Mouse (Mus musculus) spleen, adult 10 weeks (tissue): ENCODE results near the gene Rhox4e. TPM values are rescaled to one million over a fixed set of nuclear protein-coding genes. Genes with fewer than 3 reads are reported as not detected.

Experiments used
- polyA plus RNA-seq: library from polyadenylated mRNA; stranded (reverse); fragments of 350-450 nt; fragmentation: Illumina TruSeq; extraction: RNeasy Lipid Tissue Mini Kit (QIAGEN cat#74804); gene quantifications from one replicate; pipeline ENCODE4 v1.2.3, GENCODE M21; 2015; ENCODE audit warnings: low replicate concordance; ENCODE audit not compliant: insufficient read depth

The Rhox4e gene
- not detected for polyA plus RNA-seq

DNA sequence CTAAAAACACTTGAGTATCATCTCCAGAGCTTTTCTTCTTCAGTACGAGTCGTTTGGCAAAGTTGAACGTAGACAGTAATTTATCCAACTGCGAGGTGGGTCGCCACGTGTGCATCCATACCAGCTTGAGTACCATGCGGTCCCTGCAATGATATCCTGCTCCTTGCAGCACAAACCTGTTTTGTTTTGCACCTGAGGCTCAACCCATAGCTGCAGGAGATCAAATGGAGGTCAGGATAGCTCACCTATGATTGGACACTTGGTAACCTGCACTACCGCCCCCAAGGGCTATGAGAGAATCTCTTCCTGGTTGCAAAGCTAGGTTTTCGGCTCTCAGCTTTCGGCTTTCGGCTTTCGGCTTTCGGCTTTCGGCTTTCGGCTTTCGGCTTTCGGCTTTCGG is at the start of gene Rhox4e:
Gene Rhox4e, plus strand, starts transcription at position 301 of the 400 bp plus-strand sequence.

DNA sequence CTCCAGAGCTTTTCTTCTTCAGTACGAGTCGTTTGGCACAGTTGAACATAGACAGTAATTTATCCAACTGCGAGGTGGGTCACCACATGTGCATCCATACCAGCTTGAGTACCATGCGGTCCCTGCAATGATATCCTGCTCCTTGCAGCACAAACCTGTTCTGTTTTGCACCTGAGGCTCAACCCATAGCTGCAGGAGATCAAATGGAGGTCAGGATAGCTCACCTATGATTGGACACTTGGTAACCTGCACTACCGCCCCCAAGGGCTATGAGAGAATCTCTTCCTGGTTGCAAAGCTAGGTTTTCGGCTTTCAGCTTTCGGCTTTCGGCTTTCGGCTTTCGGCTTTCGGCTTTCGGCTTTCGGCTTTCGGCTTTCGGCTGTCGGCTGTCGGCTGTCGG is 43.2 kb upstream of the Rhox4e start, which contains the start of gene Rhox4d:
Gene Rhox4d, plus strand, starts transcription at position 301 of the 400 bp plus-strand sequence.

DNA sequence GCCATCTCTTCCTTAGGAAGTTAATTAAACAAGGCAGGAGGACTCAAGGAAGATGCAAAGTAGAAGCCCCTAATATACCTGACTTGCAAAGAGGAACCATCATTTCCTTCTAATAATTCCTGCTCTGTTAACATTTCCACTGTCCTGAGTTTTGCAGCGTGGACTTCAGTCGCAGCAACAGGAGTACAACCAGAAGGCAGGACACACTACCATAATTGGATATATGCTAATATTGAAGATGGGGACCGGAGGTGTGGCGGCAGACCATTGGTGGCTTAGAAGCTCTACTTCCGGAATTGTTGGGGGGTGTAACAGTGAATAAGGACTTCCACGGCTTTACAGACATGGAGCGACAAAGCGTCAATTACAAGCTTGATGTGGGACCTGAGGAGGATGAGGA is 27.1 kb upstream of the Rhox4e start, which contains the start of gene Rhox2e:
Gene Rhox2e, plus strand, starts transcription at position 301 of the 400 bp plus-strand sequence.

DNA sequence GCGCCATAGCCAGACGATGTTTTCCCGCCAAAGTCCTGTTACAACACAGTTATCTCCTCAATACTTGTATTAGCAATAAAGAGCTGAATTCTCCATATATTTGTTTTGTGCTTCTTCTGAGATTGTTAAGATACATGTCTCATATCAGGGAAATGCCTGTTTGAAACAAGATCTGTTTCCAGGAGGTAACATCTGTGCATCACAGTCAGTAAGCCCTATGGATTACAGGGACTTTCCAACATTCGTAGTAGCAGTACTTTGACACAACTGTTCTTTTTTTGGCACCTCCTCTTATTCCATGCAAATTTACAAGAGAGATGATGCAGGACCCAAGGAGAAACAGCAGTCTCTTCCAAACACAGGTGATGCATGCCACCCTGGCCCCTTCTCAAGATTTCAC is 15.5 kb upstream of the Rhox4e start, which contains the start of gene Rhox3e:
Gene Rhox3e, plus strand, starts transcription at position 301 of the 400 bp plus-strand sequence.

DNA sequence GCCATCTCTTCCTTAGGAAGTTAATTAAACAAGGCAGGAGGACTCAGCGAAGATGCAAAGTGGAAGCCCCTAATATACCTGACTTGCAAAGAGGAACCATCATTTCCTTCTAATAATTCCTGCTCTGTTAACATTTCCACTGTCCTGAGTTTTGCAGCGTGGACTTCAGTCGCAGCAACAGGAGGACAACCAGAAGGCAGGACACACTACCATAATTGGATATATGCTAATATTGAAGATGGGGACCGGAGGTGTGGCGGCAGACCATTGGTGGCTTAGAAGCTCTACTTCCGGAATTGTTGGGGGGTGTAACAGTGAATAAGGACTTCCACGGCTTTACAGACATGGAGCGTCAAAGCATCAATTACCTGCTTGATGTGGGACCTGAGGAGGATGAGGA is 13.9 kb downstream of the Rhox4e start, which contains the start of gene Rhox2f:
Gene Rhox2f, plus strand, starts transcription at position 301 of the 400 bp plus-strand sequence.

DNA sequence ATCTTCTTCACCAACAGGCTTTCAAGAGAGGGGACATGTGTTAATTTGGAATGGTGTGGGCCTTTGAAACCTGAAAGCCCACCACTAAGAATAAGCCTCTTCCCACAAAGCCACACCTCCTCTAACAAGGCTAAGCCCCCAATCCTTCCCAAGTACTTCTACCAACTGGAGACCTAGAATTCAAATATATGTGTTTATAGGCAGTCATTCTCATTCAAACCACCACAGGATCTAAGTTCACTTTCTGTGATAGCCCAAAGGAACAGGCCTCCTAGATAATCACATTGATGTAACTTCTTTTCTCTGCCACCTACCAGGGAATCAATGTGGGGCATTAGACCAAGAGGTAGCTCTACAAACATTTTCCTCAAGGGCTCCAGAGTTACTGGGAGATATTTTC is 23.5 kb downstream of the Rhox4e start, which contains the start of gene Rhox3f:
Gene Rhox3f, plus strand, starts transcription at position 301 of the 400 bp plus-strand sequence.

DNA sequence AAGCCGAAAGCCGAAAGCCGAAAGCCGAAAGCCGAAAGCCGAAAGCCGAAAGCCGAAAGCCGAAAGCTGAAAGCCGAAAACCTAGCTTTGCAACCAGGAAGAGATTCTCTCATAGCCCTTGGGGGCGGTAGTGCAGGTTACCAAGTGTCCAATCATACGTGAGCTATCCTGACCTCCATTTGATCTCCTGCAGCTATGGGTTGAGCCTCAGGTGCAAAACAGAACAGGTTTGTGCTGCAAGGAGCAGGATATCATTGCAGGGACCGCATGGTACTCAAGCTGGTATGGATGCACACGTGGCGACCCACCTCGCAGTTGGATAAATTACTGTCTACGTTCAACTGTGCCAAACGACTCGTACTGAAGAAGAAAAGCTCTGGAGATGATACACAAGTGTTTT is 50.4 kb downstream of the Rhox4e start, which contains the start of gene Rhox4f:
Gene Rhox4f, minus strand, starts transcription at position 101 of the 400 bp plus-strand sequence.

Other genes starting within 250 kb of the Rhox4e start
- gene Rhox3a2, start 177.4 kb upstream of the Rhox4e start, polyA plus RNA-seq, result not detected
- not detected for gene Rhox4a2, start 166.6 kb upstream of the Rhox4e start, polyA plus RNA-seq
- not detected for gene Rhox2b, start 145.3 kb upstream of the Rhox4e start, polyA plus RNA-seq
- gene Rhox4b, start 124.9 kb upstream of the Rhox4e start, polyA plus RNA-seq, result not detected
- gene Rhox2c, start 103.7 kb upstream of the Rhox4e start, polyA plus RNA-seq, result not detected
- gene Rhox3c, start 98.8 kb upstream of the Rhox4e start, polyA plus RNA-seq, result not detected
- gene Rhox4c, start 77.1 kb upstream of the Rhox4e start, polyA plus RNA-seq, result not detected
- gene Rhox2d, start 64.0 kb upstream of the Rhox4e start, polyA plus RNA-seq, result not detected
- gene Rhox4d, start 43.1 kb upstream of the Rhox4e start, polyA plus RNA-seq, result not detected
- gene Rhox2e, start 27.0 kb upstream of the Rhox4e start, polyA plus RNA-seq, result not detected
- gene Rhox3e, start 15.4 kb upstream of the Rhox4e start, polyA plus RNA-seq, result not detected
- gene Rhox2f, start 14.0 kb downstream of the Rhox4e start, polyA plus RNA-seq, result not detected
- not detected for gene Rhox3f, start 23.6 kb downstream of the Rhox4e start, polyA plus RNA-seq
- not detected for gene Rhox4f, start 50.3 kb downstream of the Rhox4e start, polyA plus RNA-seq
- not detected for gene Rhox3g, start 71.2 kb downstream of the Rhox4e start, polyA plus RNA-seq
- gene Rhox2g, start 86.1 kb downstream of the Rhox4e start, polyA plus RNA-seq, result not detected
- gene Rhox4g, start 93.9 kb downstream of the Rhox4e start, polyA plus RNA-seq, result not detected
- gene Rhox3h, start 111.4 kb downstream of the Rhox4e start, polyA plus RNA-seq, result not detected
- gene Rhox2h, start 115.9 kb downstream of the Rhox4e start, polyA plus RNA-seq, result not detected
- gene Rhox5, start 247.4 kb downstream of the Rhox4e start, polyA plus RNA-seq, result not detected